Mouse (Mus musculus): ENCODE measurements around the gene Abca8b.
"Not testable (repeated sequence)": the region's sequence is repeated elsewhere in the genome, so short reads cannot be mapped to it uniquely, and the experiment has no call there.

Abca8b gene

DNA sequence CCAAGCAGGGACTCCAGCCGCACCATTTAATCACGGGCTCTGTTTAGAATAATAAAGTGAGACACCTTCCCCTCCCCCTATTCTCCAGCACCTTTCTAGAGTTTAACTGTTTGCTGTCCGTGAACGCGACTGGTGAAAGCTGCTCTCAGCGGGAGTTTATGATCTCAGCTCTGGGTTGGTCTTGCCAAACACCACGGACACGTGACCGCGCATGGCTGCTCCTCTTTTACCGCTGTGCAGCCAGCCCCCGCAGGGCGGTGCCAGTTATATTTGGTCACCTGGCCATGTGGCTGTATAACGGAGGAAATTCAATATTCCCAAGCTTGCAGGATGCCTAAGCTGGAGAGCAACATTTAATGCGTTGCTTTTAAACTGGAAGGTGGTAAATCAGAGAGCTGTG lies at the start of gene Abca8b:
TSS of gene Abca8b (minus strand) at position 222 of the 400 bp plus-strand sequence.
- DNase-seq = peak; percentile 15

DNA sequence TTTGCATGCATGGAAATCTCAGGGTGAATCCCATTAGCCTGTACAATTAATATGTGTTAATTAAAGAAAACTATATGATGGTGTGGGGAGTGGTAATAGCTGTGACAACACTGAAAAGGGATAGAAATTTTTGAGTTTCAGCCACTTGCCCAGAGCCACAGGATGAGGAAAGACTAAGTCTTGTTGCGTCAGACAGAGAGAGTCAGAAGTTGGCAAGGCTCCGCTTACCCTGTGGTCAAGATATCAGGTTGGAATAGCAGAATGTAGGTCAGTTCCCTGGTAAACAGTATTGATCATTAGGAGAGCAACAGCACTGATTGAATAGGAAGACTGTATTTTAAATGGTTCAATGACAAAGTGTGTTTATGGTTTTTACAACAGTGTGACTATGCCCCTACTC lies 42.1 kb upstream of the Abca8b start:
- DNase-seq = no peak

DNA sequence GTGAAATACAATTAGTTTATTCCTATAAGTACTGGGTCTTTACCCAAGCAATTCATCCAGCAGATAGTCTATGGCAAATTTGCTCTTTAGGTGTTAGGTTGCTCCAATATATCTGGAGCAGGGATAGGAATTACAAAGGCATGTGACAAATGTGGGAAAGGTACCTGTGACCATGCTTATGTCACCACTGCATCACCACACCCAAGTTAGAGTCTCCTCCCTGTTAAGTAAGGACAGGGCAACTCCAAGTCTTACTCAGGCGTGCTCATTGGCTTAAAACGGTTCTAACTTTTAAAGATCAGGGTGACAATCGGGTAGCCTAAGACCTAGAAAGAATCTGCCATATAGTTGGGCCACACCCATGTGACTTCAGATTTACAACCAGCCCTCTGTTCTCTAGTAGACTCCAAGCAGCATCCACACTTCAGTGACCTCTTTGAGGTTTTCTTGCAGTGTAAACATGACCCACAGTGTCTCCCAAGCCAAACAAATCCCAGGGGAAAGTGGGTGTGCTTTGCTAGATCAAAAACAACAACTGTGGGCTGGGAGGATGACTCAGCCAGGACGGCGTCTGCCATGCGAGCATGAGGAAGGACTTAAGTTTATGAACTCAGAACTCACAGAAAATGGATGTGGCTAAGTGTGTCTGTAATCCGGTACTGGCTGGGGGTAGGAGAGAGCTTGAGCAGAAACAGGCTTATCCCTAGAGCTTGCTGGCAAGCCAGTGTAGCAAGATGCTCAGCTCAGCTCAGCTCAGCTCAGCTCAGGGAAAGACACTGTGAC lies 33.5 kb upstream of the Abca8b start:
- no peak for DNase-seq

- DNase-seq = no peak
Observed at GRCm38 (mm10) chr11:110010836-110011546, 15.3 kb upstream of the Abca8b start.

GRCm38 (mm10) chr11:109995013-109995412 lies 632 bp downstream of the Abca8b start:
- DNase-seq = no peak

- DNase-seq = no peak
Observed at GRCm38 (mm10) chr11:109994014-109994413, 1.6 kb downstream of the Abca8b start.

- DNase-seq = no peak
Observed at GRCm38 (mm10) chr11:109991270-109991669, 4.4 kb downstream of the Abca8b start.

GRCm38 (mm10) chr11:109990256-109990655 lies 5.4 kb downstream of the Abca8b start:
- DNase-seq = no peak

DNA sequence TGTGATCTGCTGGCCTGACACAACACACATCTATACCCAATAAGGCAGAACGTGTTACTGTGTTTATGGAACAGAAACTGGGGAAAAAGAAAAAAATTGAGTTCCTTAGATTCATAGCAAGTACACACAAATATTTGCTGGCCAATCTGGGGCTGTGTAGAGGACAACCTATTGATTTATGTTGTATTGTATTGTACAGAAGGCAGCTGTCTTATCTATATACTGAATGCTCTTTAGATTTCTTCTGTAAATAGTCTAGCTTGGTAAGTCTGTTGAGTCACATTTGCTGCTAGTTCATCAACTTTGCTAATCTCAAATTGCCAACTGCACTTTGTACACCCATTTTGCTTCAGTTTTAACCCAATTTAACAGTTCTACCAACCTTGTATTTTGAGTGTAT lies 7.5 kb downstream of the Abca8b start:
- no peak for DNase-seq

GRCm38 (mm10) chr11:109987460-109988072 lies 8.1 kb downstream of the Abca8b start:
- DNase-seq = not testable (repeated sequence)

DNA sequence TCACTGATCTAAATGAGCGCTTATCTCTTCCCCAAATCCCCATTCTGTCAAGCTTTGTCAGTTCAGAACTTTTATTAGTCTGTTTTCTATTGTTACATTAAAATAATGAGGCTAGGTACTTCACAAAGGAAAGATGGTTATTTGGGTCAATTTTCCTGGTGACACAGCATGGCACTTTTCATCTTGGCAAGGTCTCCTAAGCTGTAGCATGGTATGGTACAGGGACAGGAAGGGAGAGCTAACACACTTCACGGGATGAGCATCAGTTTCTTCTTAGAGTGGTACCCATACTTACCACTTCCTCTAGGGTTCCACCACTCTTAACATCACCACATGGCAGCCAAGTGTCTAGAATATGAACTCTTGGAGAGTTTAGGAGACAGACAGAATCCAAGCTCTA lies 13.8 kb downstream of the Abca8b start:
- no peak for DNase-seq

GRCm38 (mm10) chr11:109970521-109970920 lies 25.1 kb downstream of the Abca8b start:
- no peak for DNase-seq

DNA sequence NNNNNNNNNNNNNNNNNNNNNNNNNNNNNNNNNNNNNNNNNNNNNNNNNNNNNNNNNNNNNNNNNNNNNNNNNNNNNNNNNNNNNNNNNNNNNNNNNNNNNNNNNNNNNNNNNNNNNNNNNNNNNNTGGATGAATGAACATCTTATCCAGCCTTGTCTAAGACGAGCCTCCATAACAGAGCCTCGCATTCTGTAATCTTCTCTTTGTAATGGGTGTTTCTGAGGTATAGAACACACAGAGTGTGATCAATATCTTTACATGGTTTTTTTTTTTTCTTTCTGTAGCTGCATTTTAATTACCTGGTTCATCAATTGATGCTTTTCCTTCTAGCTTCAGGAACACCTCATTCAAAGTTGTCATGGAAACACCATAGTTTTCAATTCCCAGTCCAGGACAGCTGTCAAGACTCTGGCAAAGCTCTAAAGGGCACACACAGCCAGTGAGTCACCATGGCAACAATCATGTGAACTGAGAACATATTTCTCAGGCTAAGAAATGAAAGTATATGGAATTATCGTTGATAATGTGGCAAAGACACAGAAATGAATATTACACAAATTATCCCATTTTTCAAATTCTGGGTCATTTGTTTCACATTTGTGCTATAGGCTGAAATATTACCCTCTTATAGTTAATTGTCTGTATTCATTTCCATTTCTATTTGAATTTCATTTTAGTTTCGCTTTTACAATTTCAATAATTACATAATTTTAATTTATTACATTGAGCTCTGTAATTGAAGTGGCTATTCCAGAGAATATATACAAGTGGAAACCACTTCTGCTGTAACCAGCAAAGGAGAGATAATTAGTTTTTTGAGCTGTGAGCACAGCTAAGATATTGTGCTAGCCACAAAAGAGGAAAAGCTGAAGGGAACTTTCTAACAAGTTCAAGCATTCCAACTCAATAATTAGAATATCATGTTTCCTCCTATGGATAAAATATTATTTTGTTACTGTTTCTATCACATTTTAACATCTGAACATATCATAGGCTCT lies 33.9 kb downstream of the Abca8b start:
- DNase-seq = no peak

DNA sequence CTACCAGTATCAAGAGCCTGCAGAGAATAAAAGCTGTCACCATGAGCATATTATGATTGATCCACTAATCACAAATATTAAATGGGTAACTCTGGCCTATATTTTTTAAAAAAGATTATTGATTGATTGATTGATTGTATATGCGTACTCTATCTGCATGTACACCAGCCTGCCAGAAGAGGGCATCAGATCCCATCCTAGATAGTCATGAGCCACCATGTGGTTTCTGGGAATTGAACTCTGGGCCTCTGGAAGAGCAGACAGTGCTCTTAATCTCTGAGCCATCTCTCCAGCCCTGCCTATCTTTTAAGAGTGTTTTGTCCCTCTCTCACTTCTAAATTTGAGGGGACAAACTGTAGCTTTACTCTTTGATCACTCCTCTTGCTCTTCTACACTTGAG lies 40.5 kb downstream of the Abca8b start:
- no peak for DNase-seq

DNA sequence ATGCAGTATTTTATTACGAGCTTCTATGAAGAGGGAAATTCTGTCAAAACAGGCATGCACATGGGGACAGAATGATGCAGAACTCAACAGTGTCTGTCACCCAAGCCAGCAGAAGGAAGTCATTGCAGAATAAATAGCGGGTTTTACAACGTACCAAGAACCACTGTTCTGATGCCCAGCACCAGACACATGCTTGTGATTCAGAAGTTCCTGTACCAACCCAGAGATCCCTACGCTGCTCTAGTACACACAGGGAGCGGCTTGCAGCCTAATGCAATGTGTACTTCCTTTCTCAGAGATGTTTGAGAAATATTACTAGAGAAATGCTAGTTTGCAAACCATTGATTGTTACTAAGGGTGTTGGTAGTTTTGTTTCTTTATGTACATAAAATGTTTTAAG lies 58.7 kb downstream of the Abca8b start:
- no peak for DNase-seq

- DNase-seq = not testable (repeated sequence)
Observed at GRCm38 (mm10) chr11:109933207-109933606, 62.4 kb downstream of the Abca8b start.

DNA sequence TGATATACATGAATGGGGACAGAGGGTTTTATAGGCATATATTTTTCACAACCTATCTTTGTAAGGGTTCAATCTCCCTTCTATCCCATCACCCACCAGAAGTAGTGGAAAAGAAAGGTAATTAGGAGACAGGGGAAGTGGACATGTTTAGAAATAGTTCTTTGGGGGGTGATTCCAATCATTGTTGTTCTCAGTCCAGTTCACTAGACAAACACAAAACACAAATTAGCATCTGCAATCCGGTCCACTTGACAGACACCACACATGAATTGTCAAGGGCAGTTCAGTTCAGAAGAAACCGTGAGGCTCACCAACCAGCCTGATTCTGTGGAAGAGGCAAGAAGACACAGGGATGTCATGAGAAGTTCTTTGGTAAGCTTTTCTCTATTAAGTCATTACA lies 67.2 kb downstream of the Abca8b start:
- DNase-seq = no peak

GRCm38 (mm10) chr11:109926718-109927680 lies 68.6 kb downstream of the Abca8b start:
- DNase-seq = no peak

DNA sequence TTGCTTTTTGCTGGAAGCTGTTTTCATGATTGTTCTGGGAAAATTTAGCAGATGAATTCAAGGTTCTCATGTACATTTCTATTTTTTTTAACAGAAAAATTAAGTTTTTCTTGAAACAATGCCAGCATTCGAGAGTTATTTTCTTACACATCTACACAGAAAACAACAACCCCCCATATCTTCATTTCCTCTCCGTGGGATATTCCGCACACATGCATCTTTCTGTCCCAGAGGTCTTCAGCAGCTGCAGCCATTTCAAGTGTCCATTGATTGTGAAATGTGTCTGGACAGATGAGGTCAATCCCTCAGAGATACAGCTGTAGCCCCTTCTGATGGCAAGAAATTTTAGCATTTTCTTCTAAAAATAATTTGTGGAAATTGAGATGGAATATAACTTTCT lies 73.4 kb downstream of the Abca8b start:
- DNase-seq = no peak

DNA sequence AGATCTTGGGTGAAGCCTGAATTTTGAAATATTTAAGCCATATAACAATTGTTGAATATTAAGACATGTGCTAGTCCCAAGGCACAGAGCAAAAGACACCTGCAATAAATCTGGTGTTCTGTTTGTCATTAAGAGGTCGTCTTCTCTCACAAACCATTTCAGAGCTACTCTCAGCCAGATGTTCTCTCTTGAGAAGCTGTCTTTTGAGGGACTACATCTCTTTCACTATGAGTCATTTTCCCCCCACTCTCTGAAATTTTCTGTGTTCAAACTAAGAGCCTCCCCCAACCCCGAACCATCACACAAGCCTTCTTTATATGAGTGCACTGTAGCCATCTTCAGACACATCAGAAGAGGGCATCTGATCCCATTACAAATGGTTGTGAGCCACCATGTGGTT lies 76.2 kb downstream of the Abca8b start:
- DNase-seq = no peak

DNA sequence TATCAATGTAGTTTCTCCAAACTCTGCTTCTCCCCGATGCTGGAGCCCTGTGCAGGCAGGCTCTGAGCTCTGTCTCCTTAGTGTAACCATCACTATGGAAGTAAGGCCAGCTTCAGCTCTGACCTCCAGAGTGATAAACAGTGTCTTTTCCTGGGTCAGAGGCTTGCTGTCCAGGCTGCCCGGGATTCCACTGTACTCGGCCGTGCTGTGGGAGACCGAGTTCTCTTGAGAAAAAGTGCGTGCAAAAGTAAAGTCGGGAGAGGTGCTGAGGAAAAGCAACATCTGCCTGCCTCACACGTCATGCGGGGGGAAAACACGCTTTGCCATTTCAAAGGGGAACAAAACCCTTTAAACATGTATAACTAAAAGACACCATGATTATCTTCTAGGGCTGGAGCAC lies 79.0 kb downstream of the Abca8b start:
- no peak for DNase-seq

All from thymus, postnatal 4 days (tissue).